Mouse (Mus musculus): ENCODE measurements around the gene Mpped2. TPM values are rescaled to one million over a fixed set of nuclear protein-coding genes. Genes with fewer than 3 reads are reported as not detected.

Gene Mpped2
- polyA plus RNA-seq, 1 experiment from 2014 or later: 136 TPM

GRCm38 (mm10) chr2:106732171-106732570 lies 39.1 kb downstream of the Mpped2 start:
- Histone ChIP-seq H3K4me3 (no peak overlapping the region), H3K27me3 (no peaks in the 10 kb centered on the region), H3K36me3 (no peaks in the 10 kb centered on the region), H3K27ac (no peak overlapping the region), H3K4me1 (peaks cover 40% of the 10 kb centered on the region), H3K9me3 (no peaks in the 10 kb centered on the region), H3K9ac (no peak overlapping the region), H3K4me2 (replicated peaks) (no peak overlapping the region)
- no peak for ATAC-seq (ENCODE audit: insufficient number of reproducible peaks, insufficient read depth, low FRiP score, low TSS enrichment)
- WGBS: 50% methylated on average over 3 of the region's 3 CpGs

- peaks cover 34% of the 10 kb centered on the region for H3K4me1 ChIP-seq
- no peak overlapping the region for H3K4me3 ChIP-seq
- no peaks in the 10 kb centered on the region for H3K9me3 ChIP-seq
- no peak for ATAC-seq (ENCODE audit: insufficient number of reproducible peaks, insufficient read depth, low FRiP score, low TSS enrichment)
- 40% methylated on average over 5 of the region's 5 CpGs for WGBS
- no peak overlapping the region for H3K27ac ChIP-seq
- H3K36me3 ChIP-seq: no peaks in the 10 kb centered on the region
- H3K4me2 ChIP-seq (replicated peaks): no peak overlapping the region
- H3K9ac ChIP-seq: no peak overlapping the region
- H3K27me3 ChIP-seq: no peaks in the 10 kb centered on the region
Measured at GRCm38 (mm10) chr2:106733396-106733795, 40.3 kb downstream of the Mpped2 start.

- no peak overlapping the region for H3K4me2 ChIP-seq (replicated peaks)
- no peaks in the 10 kb centered on the region for H3K27me3 ChIP-seq
- H3K4me3 ChIP-seq: no peak overlapping the region
- no peak overlapping the region for H3K27ac ChIP-seq
- peaks cover 31% of the 10 kb centered on the region for H3K4me1 ChIP-seq
- H3K9ac ChIP-seq: no peak overlapping the region
- WGBS: 52% methylated on average over 4 of the region's 4 CpGs
- H3K36me3 ChIP-seq: no peaks in the 10 kb centered on the region; the same call in 1 of the 2 replicates
- no peak for ATAC-seq (ENCODE audit: insufficient number of reproducible peaks, insufficient read depth, low FRiP score, low TSS enrichment)
- H3K9me3 ChIP-seq: no peaks in the 10 kb centered on the region
Measured at GRCm38 (mm10) chr2:106734004-106734403, 40.9 kb downstream of the Mpped2 start.

GRCm38 (mm10) chr2:106735211-106735610 lies 42.1 kb downstream of the Mpped2 start:
- H3K9me3 ChIP-seq: no peaks in the 10 kb centered on the region
- H3K4me1 ChIP-seq: peaks cover 28% of the 10 kb centered on the region
- no peaks in the 10 kb centered on the region; the same call in 1 of the 2 replicates for H3K36me3 ChIP-seq
- H3K4me2 ChIP-seq (replicated peaks): no peak overlapping the region
- no peak overlapping the region for H3K27ac ChIP-seq
- no peak for ATAC-seq (ENCODE audit: insufficient number of reproducible peaks, insufficient read depth, low FRiP score, low TSS enrichment)
- 86% methylated on average over 5 of the region's 5 CpGs for WGBS
- no peak overlapping the region for H3K9ac ChIP-seq
- H3K4me3 ChIP-seq: no peak overlapping the region
- no peaks in the 10 kb centered on the region for H3K27me3 ChIP-seq

- Histone ChIP-seq H3K9ac (no peak overlapping the region), H3K4me3 (no peak overlapping the region), H3K9me3 (no peaks in the 10 kb centered on the region), H3K36me3 (no peaks in the 10 kb centered on the region; the same call in 1 of the 2 replicates), H3K4me2 (replicated peaks) (no peak overlapping the region), H3K27me3 (no peaks in the 10 kb centered on the region), H3K4me1 (peaks cover 22% of the 10 kb centered on the region), H3K27ac (0 out of 2 replicates have a peak overlapping the region, but pooled peaks have one; percentile 46)
- no peak for ATAC-seq (ENCODE audit: insufficient number of reproducible peaks, insufficient read depth, low FRiP score, low TSS enrichment)
- WGBS: 76% methylated on average over 15 of the region's 15 CpGs
Measured at GRCm38 (mm10) chr2:106735792-106736359, 42.8 kb downstream of the Mpped2 start.

- Histone ChIP-seq H3K4me3 (no peak overlapping the region), H3K9me3 (no peaks in the 10 kb centered on the region), H3K4me2 (replicated peaks) (no peak overlapping the region), H3K27me3 (no peaks in the 10 kb centered on the region), H3K27ac (no peak overlapping the region), H3K36me3 (no peaks in the 10 kb centered on the region; the same call in 1 of the 2 replicates), H3K4me1 (peaks cover 14% of the 10 kb centered on the region; the same call in 1 of the 2 replicates), H3K9ac (no peak overlapping the region)
- no peak for ATAC-seq (ENCODE audit: insufficient number of reproducible peaks, insufficient read depth, low FRiP score, low TSS enrichment)
- WGBS: 89% methylated on average over 5 of the region's 5 CpGs
Measured at GRCm38 (mm10) chr2:106738951-106739350, 45.9 kb downstream of the Mpped2 start.

GRCm38 (mm10) chr2:106744086-106744485 lies 51.0 kb downstream of the Mpped2 start:
- no peak overlapping the region for H3K9ac ChIP-seq
- 68% methylated on average over 4 of the region's 4 CpGs for WGBS
- no peak for ATAC-seq (ENCODE audit: insufficient number of reproducible peaks, insufficient read depth, low FRiP score, low TSS enrichment)
- H3K9me3 ChIP-seq: no peaks in the 10 kb centered on the region
- H3K36me3 ChIP-seq: no peaks in the 10 kb centered on the region; the same call in 1 of the 2 replicates
- H3K27ac ChIP-seq: no peak overlapping the region
- H3K4me3 ChIP-seq: no peak overlapping the region
- H3K27me3 ChIP-seq: no peaks in the 10 kb centered on the region
- H3K4me2 ChIP-seq (replicated peaks): no peak overlapping the region
- peaks cover 24% of the 10 kb centered on the region for H3K4me1 ChIP-seq

- H3K27me3 ChIP-seq: no peaks in the 10 kb centered on the region
- no peaks in the 10 kb centered on the region for H3K36me3 ChIP-seq
- ATAC-seq (ENCODE audit: insufficient number of reproducible peaks, insufficient read depth, low FRiP score, low TSS enrichment): no peak
- peaks cover 24% of the 10 kb centered on the region for H3K4me1 ChIP-seq
- 25% methylated on average over 14 of the region's 14 CpGs for WGBS
- H3K27ac ChIP-seq: no peak overlapping the region
- no peaks in the 10 kb centered on the region for H3K9me3 ChIP-seq
- no peak overlapping the region for H3K4me3 ChIP-seq
- H3K4me2 ChIP-seq (replicated peaks): no peak overlapping the region
- no peak overlapping the region for H3K9ac ChIP-seq
Measured at GRCm38 (mm10) chr2:106744601-106745000, 51.5 kb downstream of the Mpped2 start.

- H3K4me1 ChIP-seq: peaks cover 24% of the 10 kb centered on the region
Measured at GRCm38 (mm10) chr2:106745364-106745763, 52.3 kb downstream of the Mpped2 start.

GRCm38 (mm10) chr2:106746211-106746610 lies 53.1 kb downstream of the Mpped2 start:
- Histone ChIP-seq H3K27ac (no peak overlapping the region), H3K9ac (no peak overlapping the region), H3K4me1 (peaks cover 24% of the 10 kb centered on the region), H3K4me3 (no peak overlapping the region), H3K4me2 (replicated peaks) (no peak overlapping the region), H3K9me3 (no peaks in the 10 kb centered on the region), H3K27me3 (no peaks in the 10 kb centered on the region), H3K36me3 (no peaks in the 10 kb centered on the region)
- WGBS: 79% methylated on average over 6 of the region's 6 CpGs
- ATAC-seq (ENCODE audit: insufficient number of reproducible peaks, insufficient read depth, low FRiP score, low TSS enrichment): no peak

More at GRCm38 (mm10) chr2:106745364-106745763, 52.3 kb downstream of the Mpped2 start:
- Histone ChIP-seq H3K27ac (no peak overlapping the region), H3K9me3 (no peaks in the 10 kb centered on the region), H3K27me3 (no peaks in the 10 kb centered on the region), H3K9ac (no peak overlapping the region), H3K4me2 (replicated peaks) (no peak overlapping the region), H3K36me3 (no peaks in the 10 kb centered on the region), H3K4me3 (no peak overlapping the region)
- WGBS: 48% methylated on average over 1 of the region's 1 CpGs
- no peak for ATAC-seq (ENCODE audit: insufficient number of reproducible peaks, insufficient read depth, low FRiP score, low TSS enrichment)

- H3K36me3 ChIP-seq: no peaks in the 10 kb centered on the region
- no peaks in the 10 kb centered on the region for H3K9me3 ChIP-seq
- peaks cover 24% of the 10 kb centered on the region for H3K4me1 ChIP-seq
- no peak overlapping the region for H3K4me2 ChIP-seq (replicated peaks)
- ATAC-seq (ENCODE audit: insufficient number of reproducible peaks, insufficient read depth, low FRiP score, low TSS enrichment): no peak
- no peak overlapping the region for H3K4me3 ChIP-seq
- H3K27me3 ChIP-seq: no peaks in the 10 kb centered on the region
- no peak overlapping the region for H3K9ac ChIP-seq
- WGBS: 47% methylated on average over 4 of the region's 4 CpGs
- no peak overlapping the region for H3K27ac ChIP-seq
Measured at GRCm38 (mm10) chr2:106746905-106747304, 53.8 kb downstream of the Mpped2 start.

GRCm38 (mm10) chr2:106747342-106747741 lies 54.3 kb downstream of the Mpped2 start:
- peaks cover 24% of the 10 kb centered on the region for H3K4me1 ChIP-seq
- no peak overlapping the region for H3K4me3 ChIP-seq
- H3K36me3 ChIP-seq: no peaks in the 10 kb centered on the region
- H3K9ac ChIP-seq: no peak overlapping the region
- no peak overlapping the region for H3K4me2 ChIP-seq (replicated peaks)
- H3K9me3 ChIP-seq: no peaks in the 10 kb centered on the region
- no peaks in the 10 kb centered on the region for H3K27me3 ChIP-seq
- WGBS: 92% methylated on average over 4 of the region's 4 CpGs
- ATAC-seq (ENCODE audit: insufficient number of reproducible peaks, insufficient read depth, low FRiP score, low TSS enrichment): no peak
- H3K27ac ChIP-seq: no peak overlapping the region

Measured in embryonic facial prominence, embryonic 12.5 days (tissue).